Mouse (Mus musculus): ENCODE measurements around the gene Sh3gl3. TPM values are rescaled to one million over a fixed set of nuclear protein-coding genes. Genes with fewer than 3 reads are reported as not detected.

The Sh3gl3 gene
- polyA plus RNA-seq, 1 experiment from 2014 or later = 14.0 TPM

DNA sequence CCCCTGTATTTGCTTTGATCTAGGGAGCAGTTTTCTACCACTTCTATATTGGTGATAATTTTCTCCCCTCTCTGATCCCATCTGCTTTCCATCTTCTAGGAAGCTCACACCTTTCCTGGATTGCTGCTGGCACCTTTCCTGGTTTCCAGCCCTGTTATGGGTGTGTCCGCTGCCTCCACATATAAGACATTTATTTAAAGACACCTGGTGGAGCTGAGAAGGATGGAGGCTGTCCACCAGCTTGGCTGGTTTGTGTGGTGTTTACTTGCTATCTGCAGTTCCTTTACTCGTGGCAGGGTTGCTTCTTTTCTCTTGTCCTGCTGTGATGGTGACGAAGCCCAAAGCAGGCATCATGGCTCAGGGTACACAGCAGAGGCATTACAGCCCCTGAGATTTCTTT, 71.1 kb downstream of the Sh3gl3 start:
- WGBS = 80% methylated on average over 3 of the region's 3 CpGs
- Histone ChIP-seq H3K27ac (ENCODE audit: low read depth, low read length) (no peak overlapping the region), H3K4me3 (ENCODE audit: low read length) (no peak overlapping the region), H3K4me2 (replicated peaks; ENCODE audit: low read depth, low read length) (no peak overlapping the region), H3K36me3 (ENCODE audit: control insufficient read depth, insufficient read depth, low read length) (no peaks in the 10 kb centered on the region), H3K9ac (ENCODE audit: low read depth, low read length) (no peak overlapping the region), H3K27me3 (ENCODE audit: control insufficient read depth, insufficient read depth, low read length) (no peaks in the 10 kb centered on the region), H3K9me3 (ENCODE audit: control insufficient read depth, low read length) (no peaks in the 10 kb centered on the region), H3K4me1 (ENCODE audit: control insufficient read depth, insufficient read depth, low read length) (0 out of 2 replicates have a peak, but pooled peaks cover 5% of the 10 kb centered on the region)
- no peak for ATAC-seq (ENCODE audit: low FRiP score, low TSS enrichment)

DNA sequence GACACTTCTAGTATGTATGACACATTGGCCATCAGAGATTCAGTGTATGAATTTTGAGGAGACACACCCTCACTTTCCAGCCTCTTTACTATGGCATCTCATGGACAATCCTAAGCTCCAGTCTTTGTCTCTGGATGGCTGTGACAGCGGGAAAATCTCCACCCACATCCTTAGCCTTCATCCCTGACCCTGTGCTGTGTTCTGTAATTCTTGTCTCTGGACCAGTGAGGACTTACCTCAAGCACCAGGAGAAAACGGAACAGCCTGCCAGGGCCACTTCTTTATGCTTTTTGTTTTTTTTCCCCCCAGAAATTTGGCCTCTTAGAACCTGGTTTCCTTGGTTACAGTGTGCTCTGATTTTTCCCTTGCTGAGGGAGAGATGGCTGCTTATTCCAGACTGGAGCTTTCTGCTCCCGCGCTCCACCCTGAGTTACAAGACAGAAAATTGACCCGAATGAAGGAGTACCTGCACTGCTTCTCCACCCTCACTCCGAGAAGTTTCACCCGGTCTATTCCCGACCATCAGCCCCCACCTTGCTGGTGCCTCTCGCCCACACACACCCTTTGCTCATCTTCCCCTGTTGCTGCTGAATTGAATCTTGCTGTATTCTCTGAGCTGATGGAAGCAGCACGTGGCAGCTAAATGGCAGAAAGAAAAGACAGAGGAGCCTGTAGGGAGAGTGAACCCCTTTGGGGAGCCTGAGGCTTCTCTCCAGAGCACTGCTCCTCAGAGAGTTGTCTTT, 75.5 kb downstream of the Sh3gl3 start:
- H3K9ac ChIP-seq (ENCODE audit: low read depth, low read length) = no peak overlapping the region
- H3K27ac ChIP-seq (ENCODE audit: low read depth, low read length) = no peak overlapping the region
- H3K4me2 ChIP-seq (replicated peaks; ENCODE audit: low read depth, low read length) = no peak overlapping the region
- ATAC-seq (ENCODE audit: low FRiP score, low TSS enrichment) = no peak
- 55% methylated on average over 10 of the region's 10 CpGs for WGBS
- H3K4me3 ChIP-seq (ENCODE audit: low read length) = no peak overlapping the region
- no peaks in the 10 kb centered on the region for H3K9me3 ChIP-seq (ENCODE audit: control insufficient read depth, low read length)
- H3K27me3 ChIP-seq (ENCODE audit: control insufficient read depth, insufficient read depth, low read length) = no peaks in the 10 kb centered on the region
- H3K36me3 ChIP-seq (ENCODE audit: control insufficient read depth, insufficient read depth, low read length) = no peaks in the 10 kb centered on the region
- H3K4me1 ChIP-seq (ENCODE audit: control insufficient read depth, insufficient read depth, low read length) = no peaks in the 10 kb centered on the region

DNA sequence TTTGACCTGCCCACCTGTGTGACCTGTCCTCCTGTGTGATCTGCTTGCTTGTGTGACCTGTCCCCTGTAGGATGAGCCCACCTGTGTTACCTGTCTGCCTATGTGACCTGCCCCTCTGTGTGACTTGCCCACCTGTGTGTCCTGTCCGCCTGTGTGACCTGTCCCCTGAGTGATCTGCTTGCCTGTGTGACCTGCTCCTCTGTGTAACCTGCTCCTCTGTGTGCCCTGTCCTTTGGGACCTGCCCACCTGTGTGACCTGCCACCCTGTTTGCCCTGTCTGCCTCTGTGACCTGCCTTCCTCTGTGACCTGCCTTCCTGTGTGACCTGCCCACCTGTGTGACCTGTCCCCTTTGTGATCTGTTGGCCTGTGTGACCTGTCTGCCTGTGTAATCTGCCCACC, 79.7 kb downstream of the Sh3gl3 start:
- Histone ChIP-seq H3K4me2 (replicated peaks; ENCODE audit: low read depth, low read length) (no peak overlapping the region), H3K9me3 (ENCODE audit: control insufficient read depth, low read length) (no peaks in the 10 kb centered on the region), H3K27me3 (ENCODE audit: control insufficient read depth, insufficient read depth, low read length) (no peaks in the 10 kb centered on the region), H3K36me3 (ENCODE audit: control insufficient read depth, insufficient read depth, low read length) (no peaks in the 10 kb centered on the region), H3K9ac (ENCODE audit: low read depth, low read length) (no peak overlapping the region), H3K27ac (ENCODE audit: low read depth, low read length) (no peak overlapping the region), H3K4me1 (ENCODE audit: control insufficient read depth, insufficient read depth, low read length) (no peaks in the 10 kb centered on the region), H3K4me3 (ENCODE audit: low read length) (no peak overlapping the region)
- 81% methylated on average over 1 of the region's 1 CpGs for WGBS
- ATAC-seq (ENCODE audit: low FRiP score, low TSS enrichment) = no peak; the same call in 1 of the 2 replicates

DNA sequence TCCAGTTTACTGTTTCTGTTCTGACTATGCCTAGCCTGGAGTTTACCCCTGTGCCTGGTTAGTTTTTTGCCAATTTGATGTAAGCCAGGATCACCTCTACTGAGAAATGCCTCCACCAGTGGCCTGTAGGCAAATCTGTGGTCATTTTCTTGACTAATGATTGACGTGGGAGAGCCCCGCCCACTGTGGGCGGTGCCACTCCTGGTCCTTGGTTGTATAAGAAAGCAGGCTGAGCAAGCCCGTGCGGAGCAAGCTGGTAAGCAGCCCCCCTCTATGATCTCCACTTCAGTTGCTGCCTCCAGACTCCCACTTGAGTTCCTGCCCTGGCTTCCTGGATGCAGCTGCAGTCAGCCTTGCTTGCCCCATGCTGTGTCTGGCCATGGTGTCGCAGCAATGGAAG, 83.3 kb downstream of the Sh3gl3 start:
- Histone ChIP-seq H3K4me2 (replicated peaks; ENCODE audit: low read depth, low read length) (no peak overlapping the region), H3K27ac (ENCODE audit: low read depth, low read length) (no peak overlapping the region), H3K36me3 (ENCODE audit: control insufficient read depth, insufficient read depth, low read length) (no peaks in the 10 kb centered on the region), H3K4me3 (ENCODE audit: low read length) (no peak overlapping the region), H3K27me3 (ENCODE audit: control insufficient read depth, insufficient read depth, low read length) (no peaks in the 10 kb centered on the region), H3K9ac (ENCODE audit: low read depth, low read length) (no peak overlapping the region), H3K4me1 (ENCODE audit: control insufficient read depth, insufficient read depth, low read length) (no peaks in the 10 kb centered on the region), H3K9me3 (ENCODE audit: control insufficient read depth, low read length) (no peaks in the 10 kb centered on the region)
- 68% methylated on average over 6 of the region's 6 CpGs for WGBS
- no peak for ATAC-seq (ENCODE audit: low FRiP score, low TSS enrichment)

DNA sequence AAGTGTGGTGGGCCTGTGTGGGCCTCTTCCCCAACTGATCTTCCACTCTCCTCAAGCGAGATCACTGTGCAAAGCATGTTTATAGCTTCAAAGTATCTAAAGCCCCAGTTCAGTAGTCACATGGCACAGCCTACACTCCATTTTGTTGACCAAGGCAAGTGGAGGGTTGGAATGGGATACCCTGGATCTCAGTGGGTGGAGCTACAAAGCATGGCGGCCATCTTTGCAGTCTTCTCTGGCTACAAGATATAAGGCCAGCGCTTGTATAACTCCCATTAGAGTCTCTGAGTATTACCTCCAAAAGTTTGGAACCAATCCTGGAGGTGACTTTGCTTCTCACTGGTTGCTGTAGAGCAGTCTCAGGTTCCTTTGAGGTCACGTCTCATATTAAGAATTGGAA, 83.9 kb downstream of the Sh3gl3 start:
- Histone ChIP-seq H3K4me1 (ENCODE audit: control insufficient read depth, insufficient read depth, low read length) (no peaks in the 10 kb centered on the region), H3K27ac (ENCODE audit: low read depth, low read length) (no peak overlapping the region), H3K9me3 (ENCODE audit: control insufficient read depth, low read length) (no peaks in the 10 kb centered on the region), H3K9ac (ENCODE audit: low read depth, low read length) (no peak overlapping the region), H3K4me3 (ENCODE audit: low read length) (no peak overlapping the region), H3K4me2 (replicated peaks; ENCODE audit: low read depth, low read length) (no peak overlapping the region), H3K36me3 (ENCODE audit: control insufficient read depth, insufficient read depth, low read length) (no peaks in the 10 kb centered on the region), H3K27me3 (ENCODE audit: control insufficient read depth, insufficient read depth, low read length) (no peaks in the 10 kb centered on the region)
- ATAC-seq (ENCODE audit: low FRiP score, low TSS enrichment) = no peak
- WGBS = 95% methylated on average over 4 of the region's 4 CpGs

DNA sequence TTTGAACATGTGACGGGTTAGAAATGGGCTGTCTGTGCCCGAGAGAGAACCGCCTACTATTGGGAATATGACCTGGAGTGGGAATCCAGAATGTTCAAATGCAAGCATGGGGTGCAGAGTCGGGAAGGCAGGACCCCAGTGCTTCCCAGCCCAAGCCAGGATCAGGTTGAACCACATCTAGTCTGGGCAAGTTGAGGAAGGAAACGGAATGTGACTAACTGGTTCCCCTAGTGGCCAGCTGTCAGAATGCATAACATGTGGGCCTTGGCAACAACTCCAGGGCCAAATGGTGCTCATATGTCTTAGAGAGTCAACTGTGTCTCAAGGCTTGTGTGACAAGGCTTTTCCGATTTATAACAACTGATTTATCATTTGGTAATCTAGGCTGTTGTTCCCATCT, 86.6 kb downstream of the Sh3gl3 start:
- no peak overlapping the region for H3K9ac ChIP-seq (ENCODE audit: low read depth, low read length)
- ATAC-seq (ENCODE audit: low FRiP score, low TSS enrichment) = no peak
- H3K36me3 ChIP-seq (ENCODE audit: control insufficient read depth, insufficient read depth, low read length) = no peaks in the 10 kb centered on the region
- H3K9me3 ChIP-seq (ENCODE audit: control insufficient read depth, low read length) = no peaks in the 10 kb centered on the region
- H3K4me2 ChIP-seq (replicated peaks; ENCODE audit: low read depth, low read length) = no peak overlapping the region
- WGBS = 70% methylated on average over 6 of the region's 6 CpGs
- H3K4me3 ChIP-seq (ENCODE audit: low read length) = no peak overlapping the region
- H3K27me3 ChIP-seq (ENCODE audit: control insufficient read depth, insufficient read depth, low read length) = no peaks in the 10 kb centered on the region
- H3K27ac ChIP-seq (ENCODE audit: low read depth, low read length) = no peak overlapping the region
- H3K4me1 ChIP-seq (ENCODE audit: control insufficient read depth, insufficient read depth, low read length) = no peaks in the 10 kb centered on the region

DNA sequence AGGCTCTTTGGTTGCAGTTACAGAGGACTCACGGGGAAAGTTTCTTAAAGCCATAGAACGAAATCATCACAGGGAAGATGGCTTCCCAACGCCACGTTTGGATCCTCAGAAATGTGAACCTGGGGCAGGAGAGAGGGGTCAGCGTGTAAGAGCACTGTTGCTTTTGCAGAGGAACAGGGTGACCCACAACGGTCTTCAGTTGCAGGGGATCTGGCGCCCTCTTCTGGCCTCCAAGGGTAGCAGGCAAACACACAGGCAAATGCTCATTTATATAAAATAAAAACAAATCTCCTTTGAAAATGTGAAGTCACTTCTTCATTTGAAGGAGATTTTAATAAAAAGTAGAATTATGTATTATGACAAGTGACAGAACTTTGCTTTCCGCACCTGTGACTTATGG, 89.5 kb downstream of the Sh3gl3 start:
- no peak overlapping the region for H3K9ac ChIP-seq (ENCODE audit: low read depth, low read length)
- no peaks in the 10 kb centered on the region for H3K27me3 ChIP-seq (ENCODE audit: control insufficient read depth, insufficient read depth, low read length)
- no peak overlapping the region for H3K4me3 ChIP-seq (ENCODE audit: low read length)
- H3K9me3 ChIP-seq (ENCODE audit: control insufficient read depth, low read length) = no peaks in the 10 kb centered on the region
- no peak overlapping the region for H3K27ac ChIP-seq (ENCODE audit: low read depth, low read length)
- no peak for ATAC-seq (ENCODE audit: low FRiP score, low TSS enrichment)
- no peaks in the 10 kb centered on the region for H3K36me3 ChIP-seq (ENCODE audit: control insufficient read depth, insufficient read depth, low read length)
- H3K4me2 ChIP-seq (replicated peaks; ENCODE audit: low read depth, low read length) = no peak overlapping the region
- H3K4me1 ChIP-seq (ENCODE audit: control insufficient read depth, insufficient read depth, low read length) = no peaks in the 10 kb centered on the region
- WGBS = 22% methylated on average over 8 of the region's 8 CpGs

DNA sequence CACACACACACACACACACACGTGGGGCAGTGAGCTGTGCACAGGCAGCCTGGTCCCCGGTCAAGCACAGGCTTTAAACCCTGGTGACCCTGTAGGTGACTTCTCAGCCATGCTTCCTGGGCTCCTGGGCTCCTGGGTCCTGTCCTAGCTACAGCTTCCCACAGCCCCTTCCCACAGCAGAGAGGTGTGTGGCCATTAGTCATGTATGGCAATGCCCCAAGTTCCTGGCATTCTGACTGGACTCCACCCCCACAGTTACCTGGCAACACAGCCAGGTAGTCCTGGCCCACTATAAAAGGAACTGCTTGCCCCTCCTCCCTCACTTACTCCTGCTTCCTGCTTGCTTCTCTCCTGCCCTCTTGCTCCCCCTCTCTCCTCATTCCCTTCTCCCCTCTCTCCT, 90.5 kb downstream of the Sh3gl3 start:
- ATAC-seq (ENCODE audit: low FRiP score, low TSS enrichment) = no peak
- WGBS = 63% methylated on average over 2 of the region's 2 CpGs
- H3K4me3 ChIP-seq (ENCODE audit: low read length) = no peak overlapping the region
- H3K4me2 ChIP-seq (replicated peaks; ENCODE audit: low read depth, low read length) = no peak overlapping the region
- no peaks in the 10 kb centered on the region for H3K36me3 ChIP-seq (ENCODE audit: control insufficient read depth, insufficient read depth, low read length)
- no peaks in the 10 kb centered on the region for H3K27me3 ChIP-seq (ENCODE audit: control insufficient read depth, insufficient read depth, low read length)
- H3K4me1 ChIP-seq (ENCODE audit: control insufficient read depth, insufficient read depth, low read length) = no peaks in the 10 kb centered on the region
- no peak overlapping the region for H3K27ac ChIP-seq (ENCODE audit: low read depth, low read length)
- no peak overlapping the region for H3K9ac ChIP-seq (ENCODE audit: low read depth, low read length)
- H3K9me3 ChIP-seq (ENCODE audit: control insufficient read depth, low read length) = no peaks in the 10 kb centered on the region

DNA sequence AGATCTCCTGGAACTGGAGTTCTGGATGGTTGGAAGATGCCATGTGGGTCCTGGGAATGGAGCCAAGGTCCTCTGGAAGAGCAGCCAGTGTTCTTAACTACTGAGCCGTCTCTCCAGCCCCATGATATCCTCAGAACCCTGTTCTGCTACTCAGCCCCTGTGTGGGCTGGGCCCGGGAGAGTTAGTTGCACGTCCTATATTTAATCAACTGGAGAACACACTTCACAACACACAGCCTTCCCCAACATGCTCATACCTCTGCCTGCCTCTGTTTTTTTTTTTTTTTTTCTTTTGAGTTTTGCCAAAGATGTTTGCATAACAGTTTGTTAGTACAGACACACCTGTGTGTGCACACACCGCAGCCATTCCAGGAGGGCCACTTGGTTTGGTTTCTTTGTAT, 91.7 kb downstream of the Sh3gl3 start:
- WGBS = 70% methylated on average over 4 of the region's 4 CpGs
- Histone ChIP-seq H3K4me1 (ENCODE audit: control insufficient read depth, insufficient read depth, low read length) (no peaks in the 10 kb centered on the region), H3K4me2 (replicated peaks; ENCODE audit: low read depth, low read length) (no peak overlapping the region), H3K36me3 (ENCODE audit: control insufficient read depth, insufficient read depth, low read length) (no peaks in the 10 kb centered on the region), H3K9me3 (ENCODE audit: control insufficient read depth, low read length) (no peaks in the 10 kb centered on the region), H3K27me3 (ENCODE audit: control insufficient read depth, insufficient read depth, low read length) (no peaks in the 10 kb centered on the region), H3K9ac (ENCODE audit: low read depth, low read length) (no peak overlapping the region), H3K27ac (ENCODE audit: low read depth, low read length) (no peak overlapping the region), H3K4me3 (ENCODE audit: low read length) (no peak overlapping the region)
- ATAC-seq (ENCODE audit: low FRiP score, low TSS enrichment) = no peak

Data from kidney, embryonic 14.5 days (tissue).